Mouse (Mus musculus): ENCODE measurements at regions not wholly inside any gene's neighbourhood (a gene's known extent, or its start where the extent isn't known, plus 50 kb on each side); places are given as distances from the start of the nearest gene placed in this dataset.
A peak's percentile ranks its signal among the peaks of the same experiment; 100 is the strongest.

DNA sequence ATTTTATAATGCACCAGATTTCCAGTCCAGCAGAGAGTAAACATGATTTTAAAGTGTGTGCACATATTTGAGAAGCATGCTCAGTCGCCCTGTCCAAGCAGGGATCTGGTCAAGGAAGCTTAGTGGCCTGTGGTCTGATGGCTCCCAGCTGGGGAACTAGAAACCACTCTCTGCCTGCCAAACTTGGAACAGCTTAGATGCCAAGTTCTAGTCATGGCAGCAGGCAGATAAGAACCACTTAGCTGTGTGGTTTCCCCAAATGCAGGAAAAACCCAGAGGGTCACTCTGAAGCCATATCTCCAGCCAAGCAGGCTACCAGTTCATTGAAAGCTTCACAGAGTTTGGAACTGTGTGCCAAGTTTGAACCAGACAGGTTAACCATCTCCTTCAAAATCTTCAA is 86.1 kb downstream of the Fam114a2 start:
- DNase-seq = no peak

DNA sequence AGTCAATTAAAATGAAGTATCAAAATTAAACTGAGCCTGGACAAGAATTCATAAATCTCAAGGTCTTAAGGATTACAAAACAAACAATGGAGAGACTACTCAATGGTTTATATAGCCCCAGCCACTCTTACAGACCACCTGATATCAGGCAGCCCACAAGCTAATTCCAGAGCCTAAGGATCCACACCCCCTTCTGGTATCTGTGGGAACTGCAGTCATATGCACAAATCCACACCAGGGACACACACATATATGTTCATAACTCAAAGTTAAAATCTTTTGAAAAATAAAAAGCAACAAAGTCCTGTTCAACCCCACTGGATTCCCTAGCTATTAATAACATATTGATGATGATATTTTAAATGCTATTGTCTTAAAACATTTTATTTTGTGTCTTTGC is 86.5 kb downstream of the Fam114a2 start:
- DNase-seq = no peak

DNA sequence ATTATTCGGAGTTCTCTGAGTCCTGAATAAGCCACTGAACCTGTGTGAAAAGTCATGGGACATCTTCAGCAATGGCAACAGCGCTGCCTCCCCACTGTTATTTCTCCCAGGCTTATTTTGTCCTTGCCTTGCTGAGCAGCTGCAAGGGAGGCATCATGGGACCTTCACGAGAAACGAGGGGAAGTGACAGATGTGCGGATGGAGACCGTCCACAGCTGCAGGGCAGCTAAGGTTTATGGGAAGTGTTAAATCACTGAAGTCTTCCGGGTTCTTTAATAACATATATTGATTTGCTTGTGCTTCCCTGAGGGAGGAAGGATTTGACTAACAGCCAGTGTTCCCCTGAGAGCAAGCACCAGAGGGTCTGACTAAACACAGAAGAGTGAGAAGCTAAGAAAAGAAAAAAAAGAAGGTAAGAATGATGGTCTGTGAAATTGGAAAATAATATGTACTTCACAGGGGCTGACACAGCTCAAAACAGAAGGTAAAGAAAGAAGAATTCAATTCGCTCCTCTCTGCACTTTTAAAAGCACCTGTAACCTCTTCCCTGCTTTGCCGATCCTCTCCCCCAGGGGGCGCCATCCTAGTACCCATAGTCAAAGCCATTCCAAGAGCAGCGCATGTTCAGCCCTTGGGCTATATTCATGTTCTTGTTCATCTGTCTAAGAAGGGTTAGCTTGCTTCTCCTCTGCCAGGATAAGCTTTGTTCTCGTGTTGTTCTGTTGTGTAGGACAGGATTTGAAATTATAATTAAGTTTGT is 92.2 kb downstream of the Fam114a2 start:
- peak; percentile 10 for DNase-seq

DNA sequence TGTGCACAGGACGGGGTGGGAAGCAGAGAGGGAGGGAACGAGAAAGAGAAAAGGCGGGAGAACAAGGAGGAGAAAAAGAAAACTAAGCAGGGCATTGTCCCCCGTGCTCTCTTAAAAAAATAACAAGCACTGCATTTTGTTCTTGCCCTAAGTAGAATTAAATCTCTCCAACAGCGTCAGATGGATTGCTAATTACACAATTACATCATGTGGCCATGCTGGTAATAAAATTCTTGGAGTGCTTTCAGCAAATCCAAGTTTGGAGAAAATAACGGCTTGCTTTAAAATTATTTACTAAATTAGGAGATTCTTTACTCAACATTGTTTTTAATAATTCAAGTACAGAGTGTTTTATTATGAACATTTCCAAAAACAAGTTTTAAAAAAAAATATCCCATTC is 99.0 kb downstream of the Fam114a2 start:
- no peak for DNase-seq

DNA sequence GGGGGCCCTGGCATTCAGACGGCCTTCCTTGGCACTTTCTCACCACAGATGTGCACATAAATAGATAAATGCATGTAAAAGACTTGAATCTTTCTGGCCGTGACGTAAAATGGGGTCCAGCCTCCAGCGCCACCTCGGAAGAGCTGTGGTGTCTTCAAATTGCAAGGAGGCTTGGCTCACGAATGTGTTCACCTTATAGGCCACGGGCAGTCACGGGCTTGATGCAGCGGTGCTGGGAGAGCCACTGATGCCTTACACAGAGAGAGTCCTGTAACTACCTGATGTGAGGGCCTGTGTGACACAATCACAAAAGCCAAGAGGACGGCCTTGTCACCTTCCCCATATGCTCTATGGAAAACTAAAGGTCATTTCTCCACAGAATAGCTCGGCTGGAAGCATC is 102.4 kb downstream of the Fam114a2 start:
- DNase-seq = no peak

DNA sequence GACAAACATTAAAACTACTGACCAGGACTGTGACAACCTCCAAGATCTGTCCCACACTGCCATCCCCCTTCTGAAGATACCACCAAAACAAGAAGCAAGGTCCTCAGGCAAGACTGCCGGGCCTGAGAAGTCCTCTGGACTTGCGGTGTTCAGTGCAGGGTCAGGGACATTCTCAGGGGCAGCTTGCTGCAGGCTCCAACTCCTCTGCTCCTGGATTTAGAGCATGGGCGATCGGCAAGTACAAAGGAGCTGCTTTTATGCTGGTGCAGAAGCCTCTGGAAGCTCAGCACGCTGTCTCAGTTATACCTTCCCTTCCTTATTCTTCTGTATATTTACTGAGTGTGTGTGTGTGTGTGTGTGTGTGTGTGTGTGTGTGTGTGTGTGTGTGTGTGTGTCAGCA is 103.2 kb downstream of the Fam114a2 start:
- DNase-seq = no peak

DNA sequence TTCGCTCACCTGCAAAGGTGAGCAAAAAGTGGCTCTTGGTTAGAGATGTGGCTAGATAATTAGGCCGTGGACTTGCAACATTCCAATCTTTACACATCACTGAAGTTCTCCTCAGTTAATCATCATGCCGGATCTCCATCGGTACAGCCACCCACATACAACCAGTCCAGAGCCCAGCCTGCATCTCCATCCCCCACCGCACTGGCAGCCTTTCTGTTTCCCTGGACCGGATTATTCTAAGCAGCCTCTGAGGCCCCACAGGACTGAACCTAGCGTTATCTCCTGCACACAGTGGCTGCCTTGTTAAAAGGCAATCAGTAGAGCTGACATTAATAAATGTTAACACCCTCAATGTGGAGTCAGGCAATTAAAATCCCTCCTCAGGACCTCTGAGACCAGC is 103.7 kb downstream of the Fam114a2 start:
- no peak for DNase-seq

DNA sequence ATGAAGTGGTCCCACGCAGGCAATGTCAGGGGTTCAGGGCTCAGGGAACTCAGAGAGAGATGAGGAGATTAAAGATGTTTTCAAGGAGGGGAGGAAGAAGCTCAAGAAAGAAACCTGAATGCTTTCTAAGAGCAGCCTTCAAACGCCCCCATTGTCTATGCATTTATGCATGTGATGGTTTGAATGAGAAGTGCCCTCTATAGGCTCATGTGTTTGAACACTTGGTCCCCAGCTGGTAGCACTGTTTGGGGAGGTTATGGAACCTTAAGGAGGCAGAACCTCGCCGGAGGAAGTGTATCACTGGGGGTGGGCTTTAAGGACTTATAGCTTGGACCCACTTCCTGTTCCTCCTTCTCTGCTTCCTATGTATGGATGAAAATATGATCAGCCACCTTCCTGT is 105.1 kb downstream of the Fam114a2 start:
- DNase-seq = no peak

DNA sequence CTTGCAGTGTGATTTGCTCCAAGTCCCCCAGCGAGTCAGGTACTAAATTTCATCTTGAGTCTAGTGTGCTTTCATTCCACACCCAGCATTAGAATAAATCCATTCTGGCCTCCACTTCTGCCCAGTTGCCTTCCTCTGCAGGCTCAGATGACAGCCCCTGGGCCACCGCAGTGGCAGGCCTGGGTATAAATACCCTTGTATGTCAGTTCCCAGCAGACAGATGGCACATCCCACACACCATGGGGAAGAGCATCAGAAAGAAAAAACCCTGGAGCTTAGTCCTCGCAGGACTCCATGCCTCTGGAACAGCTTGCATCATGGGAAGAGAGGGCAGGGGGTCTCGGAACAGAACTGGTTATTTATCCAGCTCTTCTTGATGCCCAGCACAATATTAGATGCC is 105.7 kb downstream of the Fam114a2 start:
- DNase-seq = no peak

DNA sequence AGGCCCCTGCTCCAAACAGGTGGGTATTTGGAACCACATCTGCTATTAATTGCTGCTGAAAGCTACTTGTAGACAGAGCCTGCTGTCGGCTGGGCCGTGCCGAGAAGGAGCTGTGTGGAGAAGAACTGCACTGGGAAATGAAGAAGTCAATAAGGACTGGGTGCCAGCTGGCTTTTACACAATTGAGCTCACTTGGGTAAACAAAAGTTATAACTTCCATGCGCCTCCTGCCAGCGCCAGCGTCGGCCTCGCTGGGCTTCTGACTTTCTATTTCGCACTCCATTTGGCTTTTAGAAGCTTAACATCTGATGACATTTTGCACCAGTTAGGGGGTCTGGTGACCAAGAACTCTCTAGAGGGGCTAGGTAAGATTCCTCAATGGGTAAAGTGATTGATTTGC is 114.2 kb downstream of the Fam114a2 start:
- no peak for DNase-seq

DNA sequence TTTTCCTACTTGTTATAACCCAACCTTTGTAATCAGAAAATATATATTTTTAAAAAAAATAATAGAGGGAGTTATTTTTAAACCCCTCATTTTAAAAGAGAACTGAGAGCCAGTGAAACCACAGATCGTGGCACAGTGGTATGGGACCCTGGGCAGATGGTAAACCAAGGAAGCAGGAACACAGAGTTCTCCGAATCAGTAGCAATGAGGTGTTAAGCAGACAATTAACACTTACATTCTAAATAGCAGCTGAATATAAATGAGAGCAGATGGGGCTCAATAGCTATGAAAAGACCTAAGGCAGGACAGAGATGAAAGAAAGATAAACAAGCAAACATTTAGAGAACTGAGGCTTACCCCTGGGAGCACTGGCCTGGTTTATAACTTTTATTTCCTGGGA is 116.8 kb downstream of the Fam114a2 start:
- no peak for DNase-seq

DNA sequence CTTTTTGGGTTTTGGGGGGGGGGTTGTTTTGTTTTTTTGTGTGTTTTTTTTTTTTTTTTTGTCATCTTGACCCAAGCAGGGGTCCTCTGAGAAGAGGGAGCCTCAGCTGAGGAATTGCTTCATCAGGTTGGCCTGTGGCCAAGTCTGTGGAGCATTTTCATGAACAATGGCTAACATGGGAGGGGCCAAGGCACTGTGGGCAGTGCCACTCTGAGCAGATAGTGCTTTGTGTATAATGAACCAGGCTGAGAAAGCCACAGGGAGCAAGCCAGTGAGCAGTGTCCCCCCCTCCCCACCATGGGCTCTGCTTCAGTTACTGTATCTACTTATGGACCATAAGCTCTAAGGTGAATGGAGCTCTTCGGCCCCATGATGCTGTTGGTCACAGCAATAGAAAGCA is 119.1 kb downstream of the Fam114a2 start:
- DNase-seq = no peak

DNA sequence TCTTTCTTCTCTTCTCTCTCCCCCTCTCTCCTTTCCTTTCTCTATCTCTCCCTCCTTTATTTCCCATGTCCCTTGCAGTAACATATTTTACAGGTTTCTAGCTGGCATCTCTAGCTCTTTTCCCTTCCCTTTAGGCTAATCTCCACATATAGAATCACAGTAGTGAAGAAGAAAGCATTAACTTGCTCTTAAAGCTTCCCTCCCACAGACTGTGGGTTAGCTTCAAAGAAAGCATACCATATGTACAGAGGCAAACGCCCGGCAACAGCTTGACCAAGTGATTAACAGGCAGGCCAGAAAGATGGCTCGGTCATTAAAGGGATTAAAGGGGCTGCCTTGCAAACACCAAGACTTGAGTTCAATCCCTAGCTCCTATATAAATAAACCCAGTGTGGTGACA is 122.0 kb downstream of the Fam114a2 start:
- DNase-seq = no peak

DNA sequence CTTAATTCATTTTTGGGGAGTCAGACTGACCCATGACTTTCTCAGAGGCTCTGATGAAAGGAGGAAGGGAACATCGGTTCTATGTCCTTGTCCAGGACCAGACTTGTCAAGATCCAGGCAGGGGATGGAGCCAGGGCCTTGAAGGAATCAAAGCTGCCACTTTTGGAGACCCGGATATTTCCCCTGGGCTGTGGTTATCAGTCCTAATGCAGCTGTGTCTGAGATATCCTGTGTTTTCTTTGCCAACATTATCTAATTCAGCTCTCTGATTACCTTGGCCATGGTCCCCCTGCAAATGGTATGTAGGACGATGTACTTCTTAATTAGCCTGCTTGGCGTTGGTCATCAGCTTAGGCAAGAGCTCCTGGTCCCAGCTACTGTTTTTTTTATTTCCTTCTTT is 127.6 kb downstream of the Fam114a2 start:
- DNase-seq = no peak
